Mouse (Mus musculus) E14TG2a.4 (cell line): Measurements from ENCODE around the gene Adgra3.
A peak's percentile ranks its signal among the peaks of the same experiment; 100 is the strongest.

ENCODE experiments used
- H3K27me3 ChIP-seq: 2 replicates; pipeline ENCODE4 v1.6.1; 2014; ENCODE audit warnings: low read length, control low read depth; ENCODE audit not compliant: insufficient read depth
- H3K36me3 ChIP-seq: 2 replicates; pipeline ENCODE4 v1.6.1; 2014; ENCODE audit warnings: low read length, control low read depth; ENCODE audit not compliant: insufficient read depth
- H3K4me1 ChIP-seq: replicated peaks from 2 replicates; pipeline ENCODE4 v1.6.1; 2014; ENCODE audit warnings: low read depth, low read length, control low read depth
- H3K4me3 ChIP-seq: replicated peaks from 2 replicates; pipeline ENCODE4 v1.5.1; 2014; ENCODE audit warnings: mild to moderate bottlenecking, low read length
- H3K9me3 ChIP-seq: 2 replicates; pipeline ENCODE4 v1.6.1; 2014; ENCODE audit warnings: low read length, control low read depth
- CTCF ChIP-seq: conservative IDR thresholded peaks from 2 replicates; pipeline ENCODE4 v1.5.1; 2014; ENCODE audit warnings: low read length
- NANOG ChIP-seq: IDR thresholded peaks from 2 replicates; pipeline ENCODE4 v1.6.1; 2014; ENCODE audit warnings: borderline replicate concordance, low read length, mixed read lengths
- POU5F1 ChIP-seq: IDR thresholded peaks from 2 replicates; pipeline ENCODE4 v1.6.1; 2014; ENCODE audit warnings: low read length, borderline replicate concordance

Gene Adgra3

GRCm38 (mm10) chr5:49974211-49974610, 84.6 kb downstream of the Adgra3 start:
- Histone ChIP-seq H3K27me3 (no peaks in the 10 kb centered on the region), H3K9me3 (no peaks in the 10 kb centered on the region), H3K4me1 (no peaks in the 10 kb centered on the region), H3K36me3 (peaks cover 45% of the 10 kb centered on the region), H3K4me3 (no peak overlapping the region)
- no peak for TF ChIP-seq NANOG
- no peak for TF ChIP-seq CTCF

DNA sequence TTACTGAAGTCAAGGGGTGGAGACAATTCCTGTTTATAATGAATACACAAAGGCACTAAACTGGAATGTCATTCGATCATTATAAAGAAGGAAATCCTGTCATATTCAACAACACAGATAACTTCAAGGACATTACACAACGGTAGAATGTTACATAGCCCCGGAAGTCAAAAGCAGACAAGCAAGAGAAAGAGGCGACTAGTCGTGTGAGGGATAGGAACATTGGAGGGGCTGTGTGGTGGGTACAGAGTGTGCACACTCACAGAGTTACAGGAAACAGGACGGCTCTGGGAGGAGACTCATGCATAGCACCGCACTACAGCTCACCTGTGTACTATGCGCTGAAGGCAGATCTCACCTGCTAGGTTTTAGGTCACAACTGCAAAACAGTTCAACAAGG, 89.1 kb downstream of the Adgra3 start:
- H3K27me3 ChIP-seq: no peaks in the 10 kb centered on the region
- peaks cover 50% of the 10 kb centered on the region for H3K36me3 ChIP-seq
- H3K4me3 ChIP-seq: no peak overlapping the region
- no peaks in the 10 kb centered on the region for H3K9me3 ChIP-seq
- no peaks in the 10 kb centered on the region for H3K4me1 ChIP-seq
- no peak for TF ChIP-seq CTCF
- no peak for TF ChIP-seq POU5F1
- TF ChIP-seq NANOG: no peak

DNA sequence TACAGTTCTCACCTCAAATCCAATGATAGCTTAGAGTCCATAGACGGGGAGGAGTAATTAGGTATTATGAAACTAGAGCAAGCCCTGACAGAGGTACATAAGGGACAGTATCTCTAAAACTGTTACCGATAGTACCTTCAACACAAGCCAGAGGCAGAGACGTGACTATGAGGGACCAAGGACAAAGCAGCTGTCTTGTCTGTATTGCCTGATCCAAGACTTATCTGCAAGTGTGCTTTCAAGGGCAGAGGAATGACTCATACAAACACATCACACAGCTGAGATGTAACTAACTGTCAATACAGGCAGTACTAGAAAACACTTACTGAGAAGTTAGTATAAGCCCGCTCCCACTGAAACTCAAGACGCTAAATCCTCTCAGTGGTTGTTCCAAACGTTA, 91.1 kb downstream of the Adgra3 start:
- H3K4me1 ChIP-seq: no peaks in the 10 kb centered on the region
- no peaks in the 10 kb centered on the region for H3K27me3 ChIP-seq
- H3K9me3 ChIP-seq: no peaks in the 10 kb centered on the region
- no peak overlapping the region for H3K4me3 ChIP-seq
- H3K36me3 ChIP-seq: peaks cover 62% of the 10 kb centered on the region
- no peak for TF ChIP-seq NANOG
- TF ChIP-seq POU5F1: no peak
- no peak for TF ChIP-seq CTCF

- TF ChIP-seq NANOG (no peak), POU5F1 (no peak)
- Histone ChIP-seq H3K4me3 (no peak overlapping the region), H3K27me3 (no peaks in the 10 kb centered on the region), H3K9me3 (no peaks in the 10 kb centered on the region), H3K36me3 (peaks cover 70% of the 10 kb centered on the region), H3K4me1 (no peaks in the 10 kb centered on the region)
These were observed 93.0 kb downstream of the Adgra3 start for GRCm38 (mm10) chr5:49965810-49966209.

DNA sequence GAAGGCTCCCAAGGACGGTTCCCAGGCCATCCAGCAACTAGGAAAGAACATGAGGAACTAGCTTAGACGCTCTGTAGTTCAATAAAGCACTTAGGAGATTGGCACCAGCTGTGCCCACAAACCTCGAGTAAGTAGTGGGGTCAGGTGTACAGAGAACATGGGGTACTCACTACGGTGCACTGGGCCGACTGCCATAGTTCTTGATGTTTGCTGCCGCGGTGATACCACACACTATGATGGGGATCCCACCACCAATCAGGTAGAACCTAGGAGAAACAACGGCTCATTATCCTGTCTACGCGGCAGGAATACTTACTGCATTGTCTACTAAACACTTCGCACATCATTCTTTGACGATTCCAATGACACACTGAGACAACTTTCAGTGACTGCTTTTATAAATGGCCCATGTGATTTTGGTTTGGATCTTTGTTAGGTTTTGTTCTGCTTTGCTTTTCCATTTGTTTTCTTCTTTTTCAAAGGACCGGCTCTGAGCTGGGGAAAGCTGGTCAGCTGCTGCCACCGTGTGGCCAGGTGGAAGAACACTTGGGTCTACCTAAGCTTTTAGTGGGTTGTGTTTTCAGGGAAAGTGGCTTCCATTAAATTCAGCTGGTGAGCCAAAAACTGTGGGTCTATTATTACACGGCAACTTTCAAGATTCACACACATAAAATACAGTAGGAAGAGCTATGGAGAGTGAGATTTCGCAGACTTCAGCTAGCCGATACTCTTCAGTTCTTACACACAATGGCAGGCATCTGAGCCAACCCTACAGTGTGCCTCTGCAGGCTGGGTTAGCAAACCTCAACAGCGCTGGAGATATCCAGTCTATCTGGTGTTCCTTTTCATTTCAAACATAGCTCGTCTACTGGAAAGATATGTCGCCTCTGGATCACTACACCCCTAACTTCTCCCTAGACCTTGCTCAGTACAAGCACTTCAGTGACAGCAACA, 97.1 kb downstream of the Adgra3 start:
- Histone ChIP-seq H3K27me3 (no peaks in the 10 kb centered on the region), H3K4me1 (no peaks in the 10 kb centered on the region), H3K4me3 (no peak overlapping the region), H3K36me3 (peaks cover 68% of the 10 kb centered on the region), H3K9me3 (no peaks in the 10 kb centered on the region)
- TF ChIP-seq POU5F1: no peak
- TF ChIP-seq NANOG: no peak
- peak; percentile 57 for TF ChIP-seq CTCF

GRCm38 (mm10) chr5:49936354-49936753, 122.5 kb downstream of the Adgra3 start:
- TF ChIP-seq NANOG (no peak), POU5F1 (no peak), CTCF (no peak)
- Histone ChIP-seq H3K4me1 (no peaks in the 10 kb centered on the region), H3K36me3 (no peaks in the 10 kb centered on the region), H3K4me3 (no peak overlapping the region), H3K27me3 (no peaks in the 10 kb centered on the region), H3K9me3 (no peaks in the 10 kb centered on the region)

DNA sequence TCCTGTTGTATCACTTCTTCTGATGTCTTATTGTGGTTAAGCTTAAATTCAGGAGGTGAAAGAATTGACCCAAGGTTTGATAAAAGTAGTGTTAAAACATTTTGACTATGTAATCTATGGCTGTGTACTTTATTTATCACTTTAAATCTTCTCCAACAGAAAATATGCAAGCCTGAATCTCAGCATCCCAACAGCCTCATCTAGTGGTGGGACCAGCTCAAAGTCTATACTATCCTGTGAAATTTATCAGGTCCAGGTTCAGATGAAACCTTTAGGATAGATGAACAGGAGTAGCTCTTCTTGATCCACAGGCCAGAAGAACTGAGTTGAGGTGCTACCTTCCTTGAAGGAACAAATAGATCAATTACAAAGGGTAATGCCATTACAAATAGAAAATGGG, 134.1 kb downstream of the Adgra3 start:
- Histone ChIP-seq H3K36me3 (no peaks in the 10 kb centered on the region), H3K9me3 (peaks cover 15% of the 10 kb centered on the region), H3K4me3 (no peak overlapping the region), H3K4me1 (no peaks in the 10 kb centered on the region), H3K27me3 (no peaks in the 10 kb centered on the region)
- TF ChIP-seq NANOG: no peak
- TF ChIP-seq POU5F1: no peak

- H3K36me3 ChIP-seq: no peaks in the 10 kb centered on the region
- no peaks in the 10 kb centered on the region for H3K27me3 ChIP-seq
- H3K9me3 ChIP-seq: no peaks in the 10 kb centered on the region
- no peak overlapping the region for H3K4me3 ChIP-seq
- no peaks in the 10 kb centered on the region for H3K4me1 ChIP-seq
- TF ChIP-seq POU5F1: no peak
- no peak for TF ChIP-seq NANOG
- TF ChIP-seq CTCF: no peak
These were observed 143.1 kb downstream of the Adgra3 start for GRCm38 (mm10) chr5:49915695-49916106.
